Comparison of ENCODE assay signal across 19 mouse cellular contexts in the genomic region with DNA sequence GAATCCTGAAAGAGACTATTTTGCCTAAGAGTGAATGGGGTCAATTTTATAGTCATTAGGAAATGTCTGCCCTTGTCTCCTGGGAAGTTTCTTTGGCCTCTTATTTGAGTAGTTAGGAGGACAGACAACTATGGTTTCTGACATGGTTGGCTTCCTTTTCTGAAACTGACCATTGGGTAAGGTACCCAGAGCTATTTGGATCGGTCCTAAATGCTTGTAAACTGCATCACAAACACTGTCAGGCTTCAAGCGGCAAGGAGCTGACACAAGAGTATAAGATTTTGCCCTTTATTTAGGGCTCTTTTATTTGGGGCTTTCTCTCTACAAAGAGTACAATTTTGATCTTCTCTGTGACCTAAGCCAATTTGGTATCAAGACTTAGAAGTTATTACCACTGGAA. TPM values are rescaled to one million over a fixed set of nuclear protein-coding genes. Genes with fewer than 3 reads are reported as not detected.
"Had no signal": no experiment of that assay in that cellular context is flagged by ENCODE, and none has a peak within 500 bp of the region (broad histone marks: within the 10 kb centered on the region; RNA-seq: fewer than 3 reads in every experiment).

No protein-coding gene starts in this region.

RNA-seq across cellular contexts. Expression of gene 4930467E23Rik, which starts 48.1 kb away (rescaled TPM):
- total RNA-seq: common myeloid progenitor, adult 5-6 weeks; forebrain, postnatal 0 days; gastrocnemius, adult 18-20 months; gastrocnemius, postnatal 25 days; gastrocnemius, postnatal 36 days; granulocyte monocyte progenitor cell, adult 5-6 weeks had no signal
- polyA plus RNA-seq: embryonic facial prominence, embryonic 10.5 days; embryonic facial prominence, embryonic 11.5 days; embryonic facial prominence, embryonic 12.5 days; embryonic facial prominence, embryonic 13.5 days; embryonic facial prominence, embryonic 14.5 days; erythroblast, embryonic 14.5 days; forebrain, embryonic 10.5 days; forebrain, embryonic 11.5 days; forebrain, embryonic 13.5 days; forebrain, embryonic 14.5 days; forebrain, embryonic 15.5 days; forebrain, embryonic 16.5 days; forebrain, postnatal 0 days; gonadal fat pad, adult 2 months had no signal
